Mouse (Mus musculus): ENCODE results near the gene Ltbp1.

GRCm38 (mm10) chr17:75049366-75049969 lies 44.1 kb downstream of the Ltbp1 start:
- TF ChIP-seq CTCF (IDR thresholded peaks at IDR 0.05) (no peak), POLR2A (IDR thresholded peaks at IDR 0.05; ENCODE audit: insufficient read depth, low read depth, low read length) (no peak)
